Mouse (Mus musculus) splenic B cell, adult 2 months (primary cell): Measurements from ENCODE around the gene Mgrn1.

ENCODE experiments used
- DNase-seq: peaks from one replicate; pipeline ENCODE4 v3.0.0-alpha.2; 2011; ENCODE audit warnings: low read depth, low spot score
- H3K27me3 ChIP-seq: 2 replicates; pipeline ENCODE4 v1.6.1; 2012; ENCODE audit warnings: mild to moderate bottlenecking, low read length, moderate library complexity, mixed read lengths; ENCODE audit not compliant: control insufficient read depth, poor library complexity, insufficient read depth, severe bottlenecking
- H3K36me3 ChIP-seq: 2 replicates; pipeline ENCODE4 v1.6.1; 2012; ENCODE audit warnings: mild to moderate bottlenecking, low read length, moderate library complexity, mixed read lengths; ENCODE audit not compliant: control insufficient read depth, poor library complexity, insufficient read depth, severe bottlenecking

The Mgrn1 gene

DNA sequence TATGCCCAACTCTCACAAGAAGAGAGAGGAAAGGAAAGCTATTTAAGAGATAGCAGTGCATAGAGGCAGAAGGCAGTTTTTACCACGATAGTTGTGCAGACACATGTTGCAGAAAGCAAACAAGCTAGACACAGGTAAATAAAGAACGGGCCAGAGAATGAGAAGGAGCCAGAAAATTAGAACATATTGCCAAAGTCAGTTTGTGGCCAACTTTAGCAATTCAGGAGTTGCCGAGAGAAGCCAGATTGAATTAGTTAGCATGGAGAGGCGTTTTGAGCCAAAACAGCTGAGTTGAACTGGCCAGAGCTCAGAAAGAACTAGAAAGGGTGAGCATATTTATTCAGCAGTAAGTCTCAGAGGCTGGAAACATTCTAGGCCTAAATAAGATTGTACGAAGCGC is 6.1 kb downstream of the Mgrn1 start:
- no peaks in the 10 kb centered on the region for H3K27me3 ChIP-seq
- peaks cover 1% of the 10 kb centered on the region; the same call in 1 of the 2 replicates for H3K36me3 ChIP-seq
- DNase-seq, result no peak

DNA sequence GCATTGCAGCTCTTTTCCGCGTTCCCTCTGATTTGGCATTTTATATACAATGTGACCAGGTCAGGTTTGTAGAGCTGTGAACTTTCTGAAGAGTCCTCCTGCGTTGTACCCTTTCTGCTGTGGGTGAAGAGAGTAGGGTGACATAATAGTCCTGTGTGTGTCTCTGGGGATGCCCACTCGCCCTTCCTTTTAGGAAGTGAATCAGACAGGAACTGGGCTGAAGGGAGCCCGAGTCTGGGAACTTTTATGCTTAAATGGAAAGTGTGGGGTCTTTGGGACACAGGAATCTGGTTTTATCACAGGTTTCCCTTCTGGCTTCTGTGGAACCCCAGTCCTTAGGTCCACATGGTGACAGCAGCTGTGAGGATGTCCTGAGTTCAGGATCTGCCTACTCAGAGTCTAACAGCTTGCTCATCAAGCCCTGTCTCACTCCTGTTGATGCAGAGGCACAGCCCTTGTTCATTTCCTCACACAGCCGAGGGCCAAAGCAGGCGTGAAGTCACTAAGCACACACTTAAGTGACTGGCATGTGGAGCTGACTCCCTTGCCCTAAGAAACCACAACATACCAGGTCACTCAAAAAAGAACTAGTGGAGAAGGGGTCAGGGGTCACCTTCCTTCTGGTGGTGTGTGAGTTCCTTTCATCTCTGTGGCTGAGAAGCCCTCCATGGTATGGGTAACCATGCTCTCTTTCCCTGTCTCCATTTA is 8.3 kb downstream of the Mgrn1 start:
- Histone ChIP-seq H3K36me3 (peaks cover 1% of the 10 kb centered on the region; the same call in 1 of the 2 replicates), H3K27me3 (no peaks in the 10 kb centered on the region)
- DNase-seq, result no peak

DNA sequence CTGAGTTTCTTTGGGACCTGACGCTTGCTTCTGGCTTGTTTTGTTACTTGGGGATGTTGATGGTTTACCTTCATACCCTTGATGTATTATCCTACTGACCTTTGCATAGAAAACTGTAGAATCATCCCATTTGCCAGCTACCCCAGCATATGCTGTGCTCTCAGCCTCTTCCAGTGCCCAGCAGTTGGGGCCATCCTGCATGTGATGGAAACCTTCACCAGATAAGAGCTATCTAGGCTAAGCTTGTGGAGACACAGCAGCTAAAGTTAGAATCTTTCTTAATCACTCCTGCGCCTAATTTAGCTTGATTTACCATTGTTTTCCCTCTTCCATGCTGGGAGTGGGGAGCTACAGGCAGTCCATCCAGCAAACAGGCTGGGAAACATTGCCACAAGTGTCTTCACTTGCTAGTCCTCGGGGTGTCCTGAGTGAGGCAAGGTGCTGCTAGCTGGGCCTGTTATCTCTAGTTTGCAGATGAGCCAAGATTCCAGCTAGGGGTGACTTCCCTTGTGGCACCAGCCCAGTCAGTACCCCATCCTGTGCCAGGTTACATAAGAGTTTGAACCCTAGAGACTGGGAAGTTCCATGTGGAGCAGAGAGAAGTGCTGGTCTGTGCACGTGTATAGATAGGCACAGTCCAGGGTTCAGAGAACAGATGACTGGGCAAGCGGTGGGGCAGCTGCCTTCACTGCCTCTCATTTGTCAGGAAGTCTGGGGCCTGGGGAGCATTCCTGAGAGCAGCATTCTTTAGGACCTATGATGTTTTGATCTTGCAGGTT is 10.4 kb downstream of the Mgrn1 start:
- DNase-seq, result no peak
- H3K36me3 ChIP-seq, result peaks cover 1% of the 10 kb centered on the region; the same call in 1 of the 2 replicates
- H3K27me3 ChIP-seq, result no peaks in the 10 kb centered on the region

DNA sequence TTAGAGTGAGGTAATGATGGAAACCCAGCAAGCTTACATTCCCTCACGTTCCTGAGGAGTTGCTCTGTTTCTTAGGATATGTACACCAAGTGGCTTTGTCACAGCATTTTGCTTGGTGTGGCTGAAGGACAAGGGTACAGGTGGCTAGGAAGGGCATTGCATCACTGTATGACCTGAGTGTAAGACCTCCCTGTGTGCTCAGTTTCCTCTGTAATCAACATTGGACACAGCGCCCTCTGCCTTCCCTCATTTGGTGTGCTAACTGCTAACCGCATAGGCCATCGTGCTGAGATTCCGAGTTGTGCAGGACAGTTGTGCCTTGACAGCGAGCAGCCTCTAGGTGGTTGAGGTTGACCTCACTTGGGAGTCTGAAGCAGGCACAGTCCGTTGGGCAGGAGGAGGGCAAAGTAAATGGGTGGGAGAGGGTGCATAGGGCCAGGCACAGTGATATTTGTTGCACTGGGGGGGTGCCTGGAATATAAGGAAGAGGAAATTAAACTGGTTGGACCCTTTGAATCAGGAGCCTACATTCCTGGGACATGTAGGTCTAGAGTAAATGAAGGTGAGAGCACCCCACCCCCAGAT is 11.2 kb downstream of the Mgrn1 start:
- DNase-seq, result peak; percentile 40
- peaks cover 1% of the 10 kb centered on the region; the same call in 1 of the 2 replicates for H3K36me3 ChIP-seq
- no peaks in the 10 kb centered on the region for H3K27me3 ChIP-seq

DNA sequence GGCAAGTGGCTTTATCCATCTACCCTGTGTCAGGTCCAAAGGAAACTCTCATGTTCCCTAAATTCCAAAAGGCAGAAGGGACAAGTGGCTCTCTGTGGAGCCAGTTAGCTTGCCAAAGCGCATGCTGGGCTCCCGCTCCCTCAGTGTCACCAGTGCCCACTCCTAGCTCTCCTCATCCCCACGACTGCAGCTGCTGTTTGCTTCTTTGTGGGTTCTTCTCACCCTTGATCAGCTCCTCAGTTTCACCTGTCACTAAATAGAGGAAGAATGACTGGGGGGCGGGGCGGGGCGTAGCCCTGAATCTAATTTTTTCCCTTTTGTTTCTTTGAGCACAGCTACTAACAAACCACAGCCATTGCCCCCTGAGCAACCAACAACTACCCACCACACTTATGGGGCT is 12.8 kb downstream of the Mgrn1 start:
- DNase-seq, result peak; percentile 82
- H3K27me3 ChIP-seq, result no peaks in the 10 kb centered on the region
- no peaks in the 10 kb centered on the region for H3K36me3 ChIP-seq

DNA sequence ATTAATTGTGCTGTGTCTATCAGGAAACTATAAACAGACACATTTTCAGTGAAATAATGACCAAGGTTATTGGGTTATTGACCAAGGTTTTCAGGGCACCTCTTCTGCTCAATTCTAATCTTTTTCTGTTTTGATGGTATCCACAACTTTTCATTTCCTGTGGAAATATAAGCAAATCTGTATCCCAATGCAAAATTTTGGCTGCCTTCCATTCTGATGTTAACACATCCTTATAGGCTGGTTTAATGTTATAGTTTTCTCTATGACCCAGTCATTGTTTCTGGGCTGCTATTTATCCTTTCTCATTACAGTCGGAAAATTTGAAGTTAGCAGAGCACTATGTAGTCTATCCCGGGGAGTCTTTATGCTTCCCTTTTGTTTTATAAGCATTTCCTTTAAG is 13.7 kb downstream of the Mgrn1 start:
- no peaks in the 10 kb centered on the region for H3K36me3 ChIP-seq
- H3K27me3 ChIP-seq, result no peaks in the 10 kb centered on the region
- no peak for DNase-seq

DNA sequence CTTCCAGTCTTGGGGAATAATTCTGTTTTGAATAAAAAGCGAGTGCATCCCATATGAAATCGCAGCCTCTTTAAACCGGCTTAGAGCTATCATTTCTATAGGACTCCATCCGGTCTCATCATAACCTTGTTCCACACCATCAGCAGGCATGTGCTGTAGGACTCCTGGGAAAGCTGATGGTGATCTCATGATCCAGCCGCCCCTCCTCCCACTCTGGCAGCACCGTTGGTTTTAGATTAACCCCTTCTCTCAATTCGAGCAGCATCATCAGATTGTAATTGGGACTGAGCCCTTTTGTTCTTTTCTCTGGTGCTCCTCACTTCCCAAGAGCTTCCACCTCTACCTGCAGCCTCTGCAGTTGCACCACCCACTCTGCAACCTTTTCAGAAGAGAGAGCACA is 15.1 kb downstream of the Mgrn1 start:
- no peaks in the 10 kb centered on the region for H3K27me3 ChIP-seq
- no peak for DNase-seq
- H3K36me3 ChIP-seq, result no peaks in the 10 kb centered on the region

DNA sequence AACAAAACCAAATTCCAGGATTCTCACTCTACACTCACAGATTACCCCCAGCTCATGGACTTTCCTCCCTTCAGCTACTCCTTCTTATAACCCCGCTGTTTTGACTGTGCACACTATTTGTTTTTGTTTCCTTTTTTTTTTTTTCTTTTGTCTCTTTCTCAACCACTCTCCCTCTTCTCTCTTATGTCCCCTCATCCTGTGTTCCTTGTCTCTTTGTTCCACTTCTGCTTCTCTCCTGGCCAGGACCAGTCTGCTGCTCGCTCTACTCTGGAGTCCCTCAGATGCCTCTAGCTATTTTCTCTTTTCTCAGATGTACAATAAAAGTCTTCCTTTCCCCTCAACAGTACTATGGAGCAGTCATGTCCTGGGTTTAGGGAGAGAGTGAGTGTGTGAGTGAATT is 16.3 kb downstream of the Mgrn1 start:
- Histone ChIP-seq H3K36me3 (no peaks in the 10 kb centered on the region), H3K27me3 (no peaks in the 10 kb centered on the region)
- no peak for DNase-seq

DNA sequence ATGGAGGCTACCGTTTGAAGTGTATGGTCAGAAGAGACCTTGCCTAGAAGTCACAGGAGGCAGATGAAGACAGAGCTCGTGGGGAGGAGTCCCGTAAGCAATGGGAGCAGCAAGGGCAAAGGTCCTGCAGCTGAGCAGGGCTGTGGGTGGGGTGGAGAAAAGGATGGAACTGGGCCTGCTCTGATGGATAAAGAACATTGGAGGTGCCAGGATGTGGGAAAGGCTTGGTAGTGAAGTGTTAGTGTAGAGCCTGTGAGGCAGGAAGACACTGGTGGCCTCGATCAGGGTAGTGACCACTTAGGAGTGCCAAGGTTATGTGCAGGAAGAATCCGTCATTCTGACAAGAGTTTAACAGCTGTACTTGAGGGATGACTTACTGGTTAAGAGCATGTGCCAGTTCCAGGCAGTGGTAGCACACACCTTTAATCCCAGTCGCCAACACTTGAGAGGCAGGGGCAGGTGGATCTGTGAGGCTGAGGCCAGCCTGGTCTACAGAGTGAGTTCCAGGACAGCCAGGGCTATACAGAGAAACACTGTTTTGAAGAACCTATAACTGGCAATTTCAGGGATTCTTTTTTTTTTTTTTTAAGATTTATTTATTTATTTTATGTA is 17.5 kb downstream of the Mgrn1 start:
- no peaks in the 10 kb centered on the region for H3K27me3 ChIP-seq
- no peaks in the 10 kb centered on the region; the same call in 1 of the 2 replicates for H3K36me3 ChIP-seq
- no peak for DNase-seq

DNA sequence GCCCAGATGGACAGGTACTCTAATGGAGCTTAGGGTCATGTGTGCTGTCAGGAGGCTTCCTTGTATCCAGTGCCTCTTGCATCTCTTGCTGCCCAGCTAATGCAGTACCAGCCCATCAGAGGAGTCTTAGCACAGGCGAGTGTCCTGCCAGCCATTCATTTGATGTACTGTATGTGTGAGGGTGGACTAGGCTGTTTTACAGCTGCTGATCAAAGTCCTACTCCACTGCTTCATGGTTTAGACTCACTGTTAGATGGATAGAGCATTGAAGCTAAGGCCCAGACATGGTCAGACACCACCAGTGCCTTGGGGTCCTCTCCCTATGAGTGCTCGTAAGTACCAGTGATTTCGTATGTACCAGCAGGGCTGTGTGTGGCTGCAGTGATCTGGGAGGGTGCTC is 18.8 kb downstream of the Mgrn1 start:
- Histone ChIP-seq H3K36me3 (no peaks in the 10 kb centered on the region; the same call in 1 of the 2 replicates), H3K27me3 (no peaks in the 10 kb centered on the region)
- DNase-seq, result no peak

DNA sequence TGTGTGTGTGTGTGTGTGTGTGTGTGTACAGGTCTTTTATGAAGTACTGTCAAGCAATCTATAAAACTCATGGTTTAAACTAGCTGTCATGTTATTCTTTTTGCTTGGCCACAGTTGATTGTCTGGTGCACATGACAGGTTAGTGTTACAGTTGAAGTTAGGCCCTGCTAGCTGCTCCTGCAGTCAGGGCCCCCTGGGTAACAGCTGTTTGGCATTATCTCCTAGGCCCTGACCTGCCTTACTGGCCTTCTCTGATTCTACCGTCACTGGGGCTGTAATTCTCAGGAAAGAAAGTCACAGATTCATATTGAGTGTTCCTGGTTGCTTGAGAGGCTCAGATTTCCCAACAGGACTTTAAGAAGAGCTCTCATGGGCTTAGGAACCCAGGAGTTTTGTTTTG is 19.5 kb downstream of the Mgrn1 start:
- Histone ChIP-seq H3K36me3 (peaks cover 2% of the 10 kb centered on the region; the same call in 1 of the 2 replicates), H3K27me3 (no peaks in the 10 kb centered on the region)
- DNase-seq, result no peak

DNA sequence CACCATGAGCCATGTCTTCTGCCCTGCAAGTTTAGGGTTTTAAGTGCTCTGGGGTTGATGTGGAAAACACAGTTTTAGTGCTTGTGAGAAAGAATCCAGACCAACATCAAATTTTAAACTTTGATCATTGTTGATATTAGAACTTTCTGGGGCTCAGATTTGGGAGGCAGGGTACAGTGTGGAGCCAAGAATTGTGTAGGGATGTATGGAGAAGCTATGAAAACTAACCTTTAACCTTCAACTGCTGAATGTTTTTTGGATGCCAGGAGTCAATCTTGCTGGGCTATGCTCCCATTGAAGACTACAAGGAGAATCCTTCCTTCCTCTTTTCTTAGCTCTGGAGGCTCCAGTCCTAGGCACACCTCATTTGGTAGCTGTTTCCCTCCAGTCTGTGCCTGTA is 20.5 kb downstream of the Mgrn1 start:
- DNase-seq, result no peak
- Histone ChIP-seq H3K27me3 (no peaks in the 10 kb centered on the region), H3K36me3 (peaks cover 4% of the 10 kb centered on the region; the same call in 1 of the 2 replicates)

DNA sequence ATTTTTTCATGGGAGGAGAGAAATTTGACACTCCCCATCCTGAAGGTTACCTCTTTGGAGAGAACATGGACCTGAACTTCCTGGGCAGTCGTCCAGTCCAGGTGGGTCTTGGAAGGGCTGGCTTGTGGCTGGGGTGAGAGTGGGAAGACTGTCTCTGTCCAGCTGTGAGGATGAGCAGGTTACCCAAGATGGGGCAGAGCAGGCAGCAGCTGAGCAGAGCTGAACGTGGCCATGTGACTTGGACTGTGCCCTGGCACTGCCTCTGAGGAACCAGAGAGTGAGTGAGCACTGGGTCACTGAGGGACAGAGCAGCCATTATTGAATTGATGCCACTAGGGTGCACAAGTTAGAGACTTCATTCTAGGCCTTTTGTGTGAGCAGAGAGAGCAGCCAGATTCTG is 21.3 kb downstream of the Mgrn1 start:
- peaks cover 4% of the 10 kb centered on the region; the same call in 1 of the 2 replicates for H3K36me3 ChIP-seq
- H3K27me3 ChIP-seq, result no peaks in the 10 kb centered on the region
- peak; percentile 12 for DNase-seq

DNA sequence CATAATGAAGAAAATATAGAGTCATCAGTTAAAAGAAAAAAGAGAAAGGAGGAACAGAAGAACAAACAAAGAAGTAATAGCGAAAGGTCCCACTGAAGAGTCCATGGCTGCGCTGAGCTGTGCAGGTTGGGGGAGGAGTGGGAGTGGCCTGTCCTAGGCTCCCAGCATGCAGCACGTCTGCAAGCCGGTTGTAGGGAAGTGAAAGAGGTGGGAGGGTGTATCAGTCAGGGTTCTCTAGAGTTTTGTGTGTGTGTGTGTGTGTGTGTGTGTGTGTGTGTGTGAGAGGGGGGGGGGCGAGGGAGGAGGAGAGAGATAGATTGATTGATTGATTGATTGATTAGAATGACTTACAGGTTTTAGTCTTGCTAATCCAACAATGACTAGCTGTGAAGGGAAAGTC is 21.9 kb downstream of the Mgrn1 start:
- DNase-seq, result peak; percentile 93
- H3K36me3 ChIP-seq, result peaks cover 4% of the 10 kb centered on the region; the same call in 1 of the 2 replicates
- H3K27me3 ChIP-seq, result no peaks in the 10 kb centered on the region

DNA sequence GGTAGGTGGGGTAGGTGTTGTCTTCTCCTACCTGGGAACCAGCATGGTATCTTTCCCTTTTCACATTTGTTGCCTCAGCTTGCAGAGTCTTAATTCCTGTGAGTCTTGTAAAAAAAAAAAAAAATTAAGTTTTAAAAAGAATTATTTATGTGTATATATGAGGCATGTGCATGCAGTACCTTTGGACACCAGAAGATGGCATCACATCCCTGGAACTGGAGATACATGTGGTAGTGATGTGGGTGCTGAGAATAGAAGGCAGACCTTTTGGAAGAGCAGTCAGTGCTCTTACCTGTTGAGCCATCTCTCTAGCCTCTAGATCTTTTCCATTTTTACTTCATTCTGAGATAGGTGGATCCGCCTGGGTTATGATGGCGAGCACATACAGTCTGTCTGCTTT is 23.7 kb downstream of the Mgrn1 start:
- Histone ChIP-seq H3K36me3 (peaks cover 6% of the 10 kb centered on the region), H3K27me3 (no peaks in the 10 kb centered on the region)
- peak; percentile 57 for DNase-seq
